Mouse (Mus musculus) brain, embryonic 14.5 days (tissue): ENCODE measurements around the gene Krt17.

Experiments
- CTCF ChIP-seq: fragments of 200-500 bp; IDR thresholded peaks from 2 replicates; pipeline ENCODE4 v1.5.1; 2012; ENCODE audit warnings: inconsistent platforms, mild to moderate bottlenecking, moderate library complexity, borderline replicate concordance; ENCODE audit not compliant: insufficient read depth, insufficient read length; ENCODE audit errors: extremely low read depth
- POLR2A ChIP-seq: fragments of 200-500 bp; IDR thresholded peaks from 2 replicates; pipeline ENCODE4 v1.6.1; 2012; ENCODE audit warnings: mild to moderate bottlenecking, inconsistent platforms, borderline replicate concordance; ENCODE audit not compliant: poor library complexity, insufficient read depth, insufficient read length, severe bottlenecking; ENCODE audit errors: extremely low read depth

GRCm38 (mm10) chr11:100282549-100282948 lies 21.7 kb upstream of the Krt17 start:
- TF ChIP-seq CTCF (peak; percentile 92), POLR2A (no peak)
